Mouse (Mus musculus) CH12.LX (cell line): ENCODE measurements around the gene Ncln.

Source experiments
- CTCF ChIP-seq, 2 experiments: IDR thresholded peaks in 1 of 2; conservative IDR thresholded peaks in 1 of 2; 2 replicates each; pipeline ENCODE4 v1.5.1; 2011 to 2012; ENCODE audit warnings: low read depth in 2 of 2, low read length in 2 of 2, improper control_type of control experiment in 1 of 2, inconsistent platforms in 1 of 2, mild to moderate bottlenecking in 1 of 2, moderate library complexity in 1 of 2
- ETS1 ChIP-seq: conservative IDR thresholded peaks from 2 replicates; pipeline ENCODE4 v1.6.1; 2012; ENCODE audit warnings: low read depth, mild to moderate bottlenecking, inconsistent platforms, low read length, improper control_type of control experiment, moderate library complexity
- MYC ChIP-seq: IDR thresholded peaks from 2 replicates; pipeline ENCODE4 v1.6.1; 2011; ENCODE audit warnings: low read depth, mild to moderate bottlenecking, improper control_type of control experiment, low read length
- POLR2A ChIP-seq: IDR thresholded peaks from 2 replicates; pipeline ENCODE4 v1.6.1; 2011; ENCODE audit warnings: low read depth, mild to moderate bottlenecking, improper control_type of control experiment, low read length

DNA sequence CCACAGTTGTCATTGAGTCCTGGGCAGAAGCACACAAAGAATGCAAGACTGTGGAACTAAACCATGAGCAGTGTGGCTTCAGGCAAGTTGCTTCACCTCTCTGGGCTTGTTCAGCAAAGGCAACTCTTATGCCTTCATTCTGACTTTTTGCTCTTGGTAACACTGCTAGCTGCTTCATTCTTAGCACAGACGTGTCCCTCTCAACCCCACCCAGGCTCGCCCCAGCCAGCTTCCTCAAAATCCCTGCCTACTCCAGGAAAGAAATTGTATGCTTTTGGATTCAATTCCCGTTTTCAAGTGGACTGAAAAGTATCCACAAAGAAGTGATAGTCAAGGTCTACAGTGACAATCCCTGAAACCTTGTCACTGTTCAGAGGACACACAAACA is 23.8 kb upstream of the Ncln start:
- no peak for TF ChIP-seq CTCF (conservative IDR thresholded peaks at IDR 0.05 in 1 of 2, IDR thresholded peaks at IDR 0.05 in 1 of 2; ENCODE audit: low read depth in 2 of 2, low read length in 2 of 2)
- TF ChIP-seq POLR2A, result no peak
- no peak for TF ChIP-seq ETS1
- TF ChIP-seq MYC, result no peak
